Mouse (Mus musculus): ENCODE data around the gene Txndc11.
A peak's percentile ranks its signal among the peaks of the same experiment; 100 is the strongest.

The Txndc11 gene

DNA sequence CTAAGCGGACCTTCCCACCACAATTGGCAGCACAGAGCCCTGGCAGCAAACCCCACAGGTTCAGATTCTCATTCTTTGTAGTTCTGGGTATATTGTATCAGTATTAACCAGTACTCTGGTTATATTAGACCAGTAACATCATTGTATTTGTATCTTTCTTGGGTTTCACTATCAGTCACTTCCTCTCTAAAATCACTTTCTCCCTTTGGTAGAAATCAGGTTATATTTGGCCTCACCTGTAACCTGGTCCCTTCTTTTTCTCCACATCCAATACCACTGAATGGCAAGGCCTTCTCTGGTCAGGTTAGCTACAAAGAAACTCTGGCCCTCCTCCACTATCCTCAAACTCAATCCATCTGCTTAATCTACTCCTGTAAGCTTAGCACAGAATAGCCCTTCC lies 29.5 kb downstream of the Txndc11 start:
- no peak for DNase-seq (ENCODE audit: low spot score in 2 of 2)

DNA sequence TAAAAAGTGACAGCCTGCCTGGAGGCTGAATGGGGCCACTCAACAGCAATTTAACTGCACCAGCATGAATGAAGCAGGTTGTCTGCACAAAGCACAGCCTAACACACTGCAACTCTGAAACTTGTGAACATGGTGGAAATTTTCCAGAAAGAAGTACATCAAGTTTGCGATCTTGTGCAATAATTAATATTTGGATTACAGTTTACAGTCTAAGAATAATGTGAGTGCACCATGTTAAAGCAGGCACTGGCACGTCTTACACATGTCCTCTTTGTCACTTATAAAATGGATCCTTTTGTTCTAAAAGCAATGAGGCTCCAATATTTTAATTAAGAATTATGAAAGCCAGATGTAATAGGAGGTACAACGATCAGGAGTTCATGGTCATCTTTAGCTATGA lies 37.1 kb downstream of the Txndc11 start:
- DNase-seq (ENCODE audit: low spot score in 2 of 2): no peak

DNA sequence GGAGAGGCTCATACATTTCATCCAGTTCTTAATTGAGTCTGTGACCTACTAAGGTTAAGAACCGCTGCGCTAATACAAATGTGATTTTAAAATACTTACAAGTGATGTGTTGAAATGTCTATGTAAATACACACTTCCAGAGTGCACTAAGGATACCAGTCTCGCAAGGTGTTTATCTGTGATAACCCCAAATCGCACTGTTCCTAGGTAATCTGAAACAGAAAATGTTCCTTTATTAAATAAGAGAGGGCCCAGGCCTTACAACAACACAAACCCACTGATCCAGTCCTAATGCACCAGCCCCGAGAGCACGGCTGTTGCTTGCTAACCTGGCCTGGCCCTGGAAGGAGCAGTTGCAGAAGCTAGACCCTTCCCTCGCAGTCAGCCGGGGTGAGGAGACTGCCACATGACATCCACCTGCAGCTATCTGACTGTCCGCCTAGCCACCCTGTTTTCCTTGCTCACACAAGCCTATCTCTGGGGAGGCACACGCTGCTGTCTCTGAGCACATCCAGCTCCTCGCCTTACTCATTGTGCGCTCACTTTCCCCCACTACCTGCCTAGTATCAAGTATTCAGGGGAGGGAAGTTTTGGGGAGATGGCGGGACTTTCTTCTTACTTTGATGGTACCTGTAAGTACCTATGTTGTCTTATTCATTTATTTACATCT lies 40.6 kb downstream of the Txndc11 start:
- no peak for DNase-seq (ENCODE audit: low spot score in 2 of 2)

DNA sequence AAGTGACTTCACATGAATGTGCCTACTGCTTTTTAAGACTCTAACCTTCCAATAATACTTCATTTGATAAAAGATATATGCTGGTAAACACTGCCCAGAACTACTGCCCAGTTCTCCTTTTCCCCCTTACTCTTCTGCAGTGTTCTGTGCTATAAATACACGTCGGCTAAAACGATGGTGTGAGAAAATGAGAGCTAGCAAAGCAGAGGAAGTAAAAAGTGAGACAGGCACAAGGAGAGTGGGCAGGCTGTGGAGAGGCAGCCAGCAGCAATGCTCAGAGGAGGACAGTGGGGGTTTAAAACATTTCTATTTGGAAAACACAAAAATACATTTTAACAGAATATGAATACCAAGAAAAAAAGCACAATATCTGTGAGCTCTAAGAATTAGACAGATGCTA lies 41.9 kb downstream of the Txndc11 start:
- no peak for DNase-seq (ENCODE audit: low spot score in 2 of 2)

DNA sequence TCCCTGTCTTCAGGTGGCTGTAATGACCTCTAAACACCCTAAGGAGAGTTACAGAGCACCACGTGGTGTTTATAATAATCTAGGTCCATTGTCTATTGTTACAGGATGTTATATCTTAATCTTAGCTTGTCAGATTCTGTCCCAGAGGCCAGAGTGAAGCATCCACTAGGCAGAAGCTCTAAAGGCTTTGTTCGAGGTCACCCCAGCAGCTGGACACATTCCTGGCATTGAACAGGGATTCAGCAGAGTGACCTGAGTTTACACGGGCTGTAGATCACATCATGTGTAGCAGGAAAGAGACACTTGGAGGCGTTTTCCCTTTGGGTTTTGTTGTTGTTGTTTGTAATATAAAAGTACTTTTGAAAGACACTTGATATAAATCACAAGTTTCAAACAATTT lies 42.4 kb downstream of the Txndc11 start:
- DNase-seq (ENCODE audit: low spot score in 2 of 2): no peak

DNA sequence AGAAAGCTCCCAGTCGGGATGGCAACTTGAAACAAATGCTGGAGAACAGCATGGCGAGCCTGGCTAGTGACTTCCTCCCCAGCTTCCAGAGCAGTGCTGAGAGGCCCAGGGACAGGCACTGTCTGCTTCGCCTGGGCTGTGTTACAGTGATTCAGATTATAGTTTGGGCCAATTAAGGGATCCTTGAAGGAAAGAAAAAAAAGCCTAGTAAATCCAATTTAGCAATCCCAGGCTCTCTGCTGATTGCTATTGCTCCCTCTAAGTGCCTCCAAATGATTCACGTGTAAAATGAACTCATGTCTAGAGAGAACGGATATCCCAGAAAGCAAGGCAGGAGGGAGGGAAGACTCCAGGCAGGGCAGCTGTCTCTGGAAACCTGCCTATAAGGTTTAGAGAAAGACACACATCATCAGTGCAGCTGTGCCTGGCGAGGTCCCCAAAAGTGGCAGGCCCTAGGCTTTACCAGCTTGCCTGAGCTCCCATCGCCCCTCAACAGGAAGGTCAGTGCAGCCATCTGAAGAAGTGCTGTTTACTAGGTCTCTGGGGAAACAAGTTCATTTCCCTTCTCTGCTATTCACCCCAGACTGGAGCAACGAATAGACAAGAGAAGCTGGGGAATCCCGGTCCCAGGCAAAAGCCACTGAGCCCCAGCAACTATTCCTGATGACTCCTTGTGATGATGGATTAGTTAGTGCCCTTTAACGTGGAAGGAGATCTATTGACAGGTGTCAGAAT lies 43.4 kb downstream of the Txndc11 start:
- no peak for DNase-seq (ENCODE audit: low spot score in 2 of 2)

DNA sequence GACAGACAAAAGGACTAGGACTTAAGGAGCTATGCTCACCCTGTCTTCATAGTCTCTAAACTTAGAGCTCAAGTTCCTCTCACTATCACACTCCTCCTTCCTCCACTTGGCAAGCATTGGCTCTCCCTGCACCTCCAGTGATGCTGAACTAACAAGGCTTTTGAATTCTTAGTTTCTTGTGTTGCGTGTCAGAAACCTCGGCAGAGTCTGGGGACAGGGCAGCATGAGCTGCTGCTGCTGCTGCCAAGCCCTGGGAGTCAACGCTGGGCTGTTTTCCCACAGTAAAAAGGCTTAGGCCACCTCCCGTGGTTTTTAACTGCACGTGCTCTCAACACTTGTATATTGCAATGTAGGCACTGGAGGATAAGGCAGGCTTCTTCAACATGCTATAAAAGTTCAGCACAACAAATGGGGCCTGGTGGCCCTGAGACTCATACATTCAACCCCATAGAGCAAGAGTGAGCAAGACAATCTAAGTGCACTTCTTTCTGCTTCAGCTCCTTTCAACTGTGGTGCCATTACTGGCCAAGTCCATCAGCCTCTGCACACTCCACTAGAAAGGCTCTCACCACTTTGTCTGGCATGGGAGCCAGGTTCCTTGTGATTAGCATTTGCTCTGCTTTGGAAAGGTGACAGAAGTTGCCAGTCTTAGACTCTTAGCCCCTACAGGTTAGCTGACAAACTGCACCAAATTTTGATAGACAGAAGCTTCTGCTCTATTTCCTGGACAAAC lies 47.4 kb downstream of the Txndc11 start:
- no peak for DNase-seq (ENCODE audit: low spot score in 2 of 2)

DNA sequence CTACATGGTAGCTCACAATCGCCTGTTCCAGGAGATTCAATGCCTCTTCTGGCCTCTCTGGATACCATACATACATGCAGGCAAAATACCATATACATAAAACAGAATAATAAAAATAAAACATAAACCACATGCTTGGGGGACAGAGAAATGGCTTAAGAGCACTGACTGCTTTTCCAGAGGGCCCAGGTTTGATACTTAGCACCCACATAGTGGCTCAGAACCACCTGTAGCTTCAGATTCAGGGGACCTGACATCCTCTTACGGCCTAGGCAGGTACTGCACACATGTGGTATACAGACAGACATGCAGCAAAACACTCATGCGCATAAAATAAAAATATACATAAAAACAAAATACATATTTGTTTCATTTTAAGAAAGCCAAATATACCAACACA lies 48.2 kb downstream of the Txndc11 start:
- DNase-seq (ENCODE audit: low spot score in 2 of 2): no peak

DNA sequence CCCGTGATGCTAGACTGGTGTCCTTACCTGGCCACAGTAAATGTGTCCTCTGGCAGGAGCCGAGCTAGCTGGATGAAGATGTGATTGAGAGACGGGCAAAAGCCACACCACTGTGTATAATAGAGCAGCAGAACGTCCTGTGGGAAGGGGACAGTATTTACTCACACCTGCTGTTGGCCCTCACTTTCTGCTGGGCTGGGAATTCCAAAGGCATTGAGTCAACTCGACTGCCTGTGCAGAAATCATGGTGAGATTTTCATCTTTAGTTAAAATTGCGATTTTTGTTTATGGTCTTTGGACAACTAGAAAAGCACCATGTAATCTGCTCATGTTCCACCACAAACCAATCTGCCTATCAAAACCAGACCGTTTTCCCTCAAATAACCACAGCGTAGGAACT lies 50.3 kb downstream of the Txndc11 start:
- no peak for DNase-seq (ENCODE audit: low spot score in 2 of 2)

DNA sequence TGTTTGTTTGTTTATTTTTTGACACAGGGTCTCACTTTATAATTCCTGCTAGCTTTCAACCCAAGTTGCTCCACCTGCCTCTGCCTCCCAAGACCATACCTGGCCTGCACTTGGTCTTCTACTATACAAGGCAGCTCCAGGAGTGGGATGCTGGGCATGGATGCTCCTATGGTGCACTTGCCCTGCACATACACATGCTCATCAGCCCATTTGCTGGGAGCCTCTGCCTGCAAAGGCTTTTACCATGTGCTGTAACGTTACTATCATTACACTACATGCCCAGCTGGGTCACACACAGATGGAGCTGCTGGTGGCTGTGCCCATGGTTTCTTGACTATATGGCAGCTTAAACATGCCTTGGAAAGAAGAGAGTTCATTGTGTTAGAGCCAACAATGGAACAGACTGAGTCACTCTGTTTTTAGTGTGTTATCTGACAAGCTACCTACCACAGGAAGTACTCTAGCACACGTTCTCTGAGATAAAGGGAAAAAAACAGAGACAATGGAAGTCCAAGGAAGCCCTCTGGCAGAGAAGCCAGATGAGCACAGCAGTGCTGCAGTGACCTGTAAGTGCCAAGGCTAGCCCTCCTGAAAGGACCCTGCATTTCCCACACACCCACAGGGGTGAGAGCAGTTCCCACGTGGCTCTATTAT lies 56.1 kb downstream of the Txndc11 start:
- no peak for DNase-seq (ENCODE audit: low spot score in 2 of 2)

DNA sequence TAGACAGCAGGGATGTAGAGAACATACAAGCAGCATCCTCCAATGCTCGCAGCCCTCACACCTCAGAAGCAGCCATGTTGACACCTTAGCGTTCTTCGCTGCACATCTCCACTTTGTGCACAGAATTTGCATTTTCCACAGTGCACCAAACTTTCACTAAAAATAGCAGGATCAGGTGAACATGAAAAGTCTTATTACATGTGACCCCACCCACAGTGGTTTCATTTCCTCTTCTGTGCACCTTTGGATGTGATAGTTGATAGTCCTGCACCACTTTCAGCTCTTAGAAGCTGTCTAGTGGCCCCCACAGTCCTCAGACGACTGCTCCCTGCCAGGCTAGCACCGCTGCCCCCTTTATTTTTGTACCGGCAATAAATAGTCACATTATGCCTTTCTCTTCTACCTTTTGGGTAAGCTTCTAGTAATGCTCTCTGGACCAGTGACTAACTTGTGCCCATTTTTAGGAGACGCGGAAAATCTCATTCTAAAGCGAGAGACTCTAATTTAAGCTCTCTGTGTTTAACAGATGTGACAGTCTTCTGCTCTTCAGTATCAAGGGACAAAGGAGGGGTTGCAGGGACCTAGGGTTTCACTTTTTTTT lies 56.7 kb downstream of the Txndc11 start:
- DNase-seq (ENCODE audit: low spot score in 2 of 2): no peak

DNA sequence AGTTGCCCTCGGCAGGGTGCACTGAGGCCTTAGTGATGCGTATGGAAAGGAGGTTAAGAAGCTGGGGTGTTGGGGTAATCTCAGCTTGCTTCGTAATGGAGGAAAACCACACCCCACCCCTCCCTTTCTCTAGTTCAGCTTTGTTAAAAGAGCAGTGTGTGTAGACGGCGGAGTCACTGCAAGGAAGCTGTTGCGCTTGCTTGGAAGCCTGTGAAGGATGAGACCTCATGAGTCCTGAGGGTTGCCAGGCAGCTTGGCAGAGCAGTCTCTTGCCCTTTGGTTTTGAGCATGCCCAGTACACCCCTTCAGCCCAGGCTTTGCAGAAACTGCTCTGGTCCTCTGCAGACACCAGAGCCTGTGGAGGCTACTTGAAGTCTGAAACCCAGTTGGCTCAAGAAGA lies 61.4 kb downstream of the Txndc11 start:
- DNase-seq (ENCODE audit: low spot score in 2 of 2): peak in 1 of 2 experiments; percentile 23

DNA sequence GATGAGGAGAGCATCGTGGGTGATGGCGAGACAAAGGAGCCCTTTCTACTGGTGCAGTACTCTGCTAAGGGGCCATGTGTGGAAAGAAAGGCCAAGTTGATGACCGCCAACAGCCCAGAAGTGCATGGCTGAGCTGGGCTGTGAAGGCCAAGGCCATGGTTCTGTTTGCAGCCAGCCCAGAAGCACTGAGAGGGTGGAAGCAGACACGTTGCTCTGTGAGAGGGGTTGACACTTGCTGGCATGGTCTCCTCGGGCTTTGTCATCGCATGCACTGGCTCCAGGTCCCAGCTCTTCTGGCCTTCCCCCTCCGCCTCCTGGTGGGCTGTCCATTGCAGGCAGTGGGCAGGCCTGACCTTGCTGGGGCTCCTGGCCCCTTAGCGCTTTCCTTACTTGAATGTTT lies 62.0 kb downstream of the Txndc11 start:
- no peak for DNase-seq (ENCODE audit: low spot score in 2 of 2)

DNA sequence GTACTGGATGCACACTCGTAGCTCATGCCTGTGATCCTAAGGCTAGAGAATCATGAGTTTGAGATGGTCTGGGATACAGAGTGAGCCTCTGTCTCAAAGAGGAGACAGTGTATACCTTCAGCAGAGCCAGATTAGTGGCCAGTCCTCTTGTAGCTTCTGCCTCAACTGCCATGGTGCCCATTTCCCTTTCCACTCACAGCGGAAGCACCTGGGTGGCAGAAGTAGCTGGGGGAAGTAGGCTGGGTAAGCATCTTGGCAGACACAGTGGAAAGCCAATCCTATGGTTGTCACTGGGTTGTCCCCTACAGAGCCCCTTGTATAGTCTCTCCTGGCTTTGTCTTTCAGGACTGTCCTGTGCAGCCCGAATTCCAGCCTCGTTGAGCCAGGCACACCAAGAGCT lies 62.6 kb downstream of the Txndc11 start:
- peak; percentile 33 to 34 for DNase-seq (ENCODE audit: low spot score in 2 of 2)

DNA sequence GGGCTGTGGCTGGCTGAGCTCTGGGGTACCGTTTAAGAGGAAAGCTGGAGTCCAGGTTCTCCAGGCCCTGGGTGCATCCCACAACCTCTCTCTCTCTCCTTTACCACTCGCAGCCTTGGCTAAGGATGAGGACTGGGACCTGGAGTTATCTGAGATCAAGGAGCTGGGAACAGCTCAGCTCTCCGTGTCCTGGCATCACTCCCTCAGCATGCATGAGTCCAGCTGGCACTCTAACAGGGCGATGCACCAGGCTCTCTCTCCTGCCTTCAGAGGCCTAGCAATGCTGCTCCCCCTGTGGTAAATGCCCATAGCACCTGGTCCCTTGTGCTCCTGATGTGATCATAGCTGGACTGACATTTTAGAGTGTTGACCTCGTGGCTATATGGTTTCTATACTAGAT lies 63.3 kb downstream of the Txndc11 start:
- no peak for DNase-seq (ENCODE audit: low spot score in 2 of 2)

DNA sequence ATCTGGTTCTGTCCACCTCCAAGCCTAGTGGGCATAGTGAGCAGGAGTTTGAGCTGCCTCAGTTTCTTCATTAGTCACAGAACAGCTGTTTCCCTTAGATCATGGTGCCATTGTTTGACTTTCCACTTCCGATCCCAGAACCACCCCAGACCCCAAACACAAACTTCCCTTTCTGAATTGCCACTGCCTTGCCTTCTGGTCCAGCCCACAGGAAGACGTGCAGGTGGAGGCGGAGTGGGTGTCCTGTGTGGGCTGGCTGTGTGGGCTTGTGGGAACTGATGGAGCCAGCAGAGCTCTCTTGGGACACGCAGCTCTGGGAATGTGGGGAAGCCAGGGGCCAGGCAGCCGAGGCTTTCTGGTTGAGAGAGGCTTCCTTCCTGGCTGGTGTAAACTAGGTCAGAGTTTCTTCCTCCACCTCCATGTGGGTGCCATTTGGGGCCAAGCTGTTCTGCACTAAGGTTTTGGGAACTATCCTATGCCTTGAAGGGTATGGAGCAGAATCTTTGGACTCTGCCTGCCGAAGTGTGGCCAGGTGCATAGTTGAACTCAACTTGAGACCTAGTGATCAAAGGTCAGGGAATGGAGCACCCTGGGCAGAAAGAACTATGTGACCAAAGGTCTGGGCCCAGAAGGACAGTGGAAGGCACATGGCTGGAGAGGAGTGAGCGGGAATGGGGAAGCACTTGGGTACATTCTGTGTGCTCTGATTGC lies 64.6 kb downstream of the Txndc11 start:
- DNase-seq (ENCODE audit: low spot score in 2 of 2): no peak

DNA sequence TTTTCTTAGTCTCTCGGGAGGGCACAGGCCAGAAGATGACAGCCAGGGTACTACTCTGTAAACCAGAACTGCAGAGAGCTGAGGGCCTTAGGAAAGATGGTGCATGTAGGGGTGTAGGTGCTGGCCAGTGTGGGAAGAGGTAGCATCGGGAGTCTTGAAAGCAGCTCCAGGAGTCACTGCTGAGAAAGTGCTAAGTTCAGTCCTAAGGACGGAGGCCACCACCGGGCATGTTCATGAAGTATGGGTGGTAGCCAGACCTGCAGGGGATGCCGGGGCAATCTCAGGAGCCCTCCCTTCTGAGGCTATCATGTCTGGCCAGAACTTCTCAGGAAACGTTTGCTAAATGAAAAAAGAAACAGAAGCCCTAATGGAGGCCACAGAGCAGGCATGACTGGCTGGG lies 65.2 kb downstream of the Txndc11 start:
- no peak for DNase-seq (ENCODE audit: low spot score in 2 of 2)

DNA sequence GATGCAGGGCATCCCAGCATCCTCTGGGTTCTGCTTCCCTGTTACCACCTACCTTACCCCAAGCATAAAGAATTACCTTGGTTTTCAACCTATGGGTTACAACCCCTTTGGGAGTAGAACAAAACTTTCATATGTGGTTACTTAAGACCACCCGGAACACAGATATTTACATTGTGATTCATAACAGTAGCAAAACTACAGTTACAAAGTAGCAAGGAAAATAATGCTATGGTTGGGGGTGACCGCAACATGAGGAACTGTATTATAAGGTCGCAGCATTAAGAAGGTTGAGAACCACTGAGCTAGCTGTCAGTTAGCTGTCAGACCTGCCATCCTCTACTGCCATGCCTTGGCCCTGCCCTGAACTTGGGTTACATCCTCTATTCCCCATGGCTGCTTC lies 65.8 kb downstream of the Txndc11 start:
- DNase-seq (ENCODE audit: low spot score in 2 of 2): no peak

DNA sequence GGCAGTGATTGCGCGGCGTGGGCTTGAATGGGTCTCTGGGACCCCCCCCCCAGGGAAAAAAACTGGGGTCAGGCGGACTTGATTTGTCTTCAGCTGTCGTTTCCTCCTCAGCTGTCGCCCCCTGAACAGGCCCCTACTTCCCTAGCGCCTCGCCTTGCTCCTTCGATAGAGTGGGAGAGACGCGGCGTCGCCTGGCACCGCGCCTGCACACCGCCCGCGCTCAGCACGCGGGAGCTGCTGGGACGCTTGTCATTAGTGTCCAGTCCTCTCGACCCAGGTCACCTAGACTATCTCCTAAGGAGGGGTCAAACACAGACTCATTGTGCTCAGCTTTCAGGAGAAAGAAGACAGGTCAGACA lies 67.6 kb downstream of the Txndc11 start:
- DNase-seq (ENCODE audit: low spot score in 2 of 2): peak; percentile 44 to 51

DNA sequence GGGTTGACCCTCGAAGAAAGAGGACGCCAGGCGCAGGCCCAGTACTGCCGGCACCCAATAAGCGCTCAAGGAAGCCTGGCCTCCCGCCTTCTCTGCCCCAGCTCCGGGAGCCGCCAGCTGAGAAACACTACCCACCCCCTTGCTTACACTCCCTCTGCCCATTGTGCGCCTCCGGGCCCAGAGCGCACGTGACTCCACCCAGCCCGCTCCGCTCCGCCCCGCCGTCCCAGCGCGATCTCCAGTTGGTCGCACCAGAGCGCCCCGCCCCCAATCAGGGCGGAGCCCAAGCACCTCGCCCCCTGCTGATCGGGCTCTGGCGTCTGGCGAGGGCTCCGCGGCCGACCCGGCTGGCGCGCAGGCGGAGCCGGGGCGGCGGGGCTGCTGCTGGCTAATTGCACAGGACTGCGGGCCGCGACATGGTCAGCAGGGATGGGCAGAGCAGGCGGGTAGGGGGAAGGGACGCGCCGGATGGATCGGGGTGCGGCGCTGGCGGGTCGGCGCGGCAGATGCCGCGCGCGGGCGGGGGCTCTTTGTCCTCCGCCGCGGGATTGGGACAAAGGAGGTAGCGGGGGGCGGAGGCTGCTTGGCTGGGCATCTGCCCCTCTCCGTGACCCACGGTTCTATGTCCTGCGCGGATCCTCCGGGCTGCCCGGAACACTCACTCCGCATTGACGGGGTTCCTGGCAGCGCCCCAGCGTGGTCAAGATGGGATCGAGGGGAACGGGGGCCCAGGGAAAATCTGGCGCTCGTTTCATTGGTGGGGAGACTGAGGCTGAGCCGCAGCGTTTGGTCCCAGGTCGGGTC lies 68.2 kb downstream of the Txndc11 start, which contains the start of gene Litaf:
Litaf (minus strand) TSS at position 129 of the 804 bp plus-strand sequence.
- DNase-seq (ENCODE audit: low spot score in 2 of 2): peak; percentile 96 to 98

DNA sequence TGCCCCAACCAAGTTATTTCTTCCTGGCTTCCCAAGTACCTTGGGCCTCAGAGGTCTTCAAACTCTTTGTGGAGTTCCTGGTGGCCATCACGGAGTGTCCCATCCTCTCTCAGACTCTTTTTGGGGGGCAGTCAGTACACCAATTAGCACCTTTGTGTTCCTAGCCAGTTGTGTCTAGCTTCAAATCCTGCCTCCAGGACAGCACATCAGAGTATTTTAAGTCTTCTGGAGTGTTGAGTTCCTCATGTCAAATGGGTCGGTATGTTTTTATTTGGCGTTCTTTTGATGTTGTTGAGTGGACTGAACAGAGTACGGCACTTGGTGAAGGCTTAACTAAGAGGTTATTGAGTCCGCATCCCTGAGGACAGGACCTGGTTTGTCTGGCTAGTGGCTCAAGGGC lies 69.0 kb downstream of the Txndc11 start:
- DNase-seq (ENCODE audit: low spot score in 2 of 2): no peak
